Mouse (Mus musculus) common myeloid progenitor, adult 5-6 weeks (primary cell): ENCODE data around the gene Fam24b. TPM values are rescaled to one million over a fixed set of nuclear protein-coding genes. Genes with fewer than 3 reads are reported as not detected.

Experiments
- total RNA-seq: library from RNA; stranded (forward); fragments of 200-1000, 187-1606 nt; gene quantifications from 2 replicates; pipeline ENCODE4 v1.2.3, GENCODE M21; 2017

The Fam24b gene
- total RNA-seq, 1 experiment from 2014 or later: not detected

Other genes with a start within 250 kb of the Fam24b start
- not detected in 2 replicates for gene 4933402N03Rik, start 183.2 kb downstream of the Fam24b start, total RNA-seq
- gene 5430419D17Rik, start 155.1 kb downstream of the Fam24b start, total RNA-seq: not detected in 2 replicates
- not detected in 2 replicates for gene Cuzd1, start 7.2 kb downstream of the Fam24b start, total RNA-seq
- gene Fam24a, start 4.3 kb upstream of the Fam24b start, total RNA-seq: not detected in 2 replicates
- gene 2310057M21Rik, start 33.2 kb upstream of the Fam24b start, total RNA-seq: 7.0 and 11.1 TPM in 2 replicates
- gene Pstk, start 41.6 kb upstream of the Fam24b start, total RNA-seq: 18.9 TPM in 2 replicates
- gene Ikzf5, start 81.0 kb upstream of the Fam24b start, total RNA-seq: 23.5 and 28.7 TPM in 2 replicates
- 36.0 and 44.2 TPM in 2 replicates for gene Acadsb, start 81.1 kb upstream of the Fam24b start, total RNA-seq
- gene Hmx3, start 213.4 kb upstream of the Fam24b start, total RNA-seq: not detected in 2 replicates
- gene Hmx2, start 219.3 kb upstream of the Fam24b start, total RNA-seq: not detected in 2 replicates
- gene Bub3, start 230.7 kb upstream of the Fam24b start, total RNA-seq: 79.4 and 86.7 TPM in 2 replicates